Mouse (Mus musculus) kidney, adult 2 months (tissue): Measurements from ENCODE around the gene Chdh.

Source experiments
- CTCF ChIP-seq: fragments of 200-500 bp; conservative IDR thresholded peaks from 2 replicates; pipeline ENCODE4 v1.5.1; 2011; ENCODE audit warnings: low read depth, mild to moderate bottlenecking, control low read depth, low read length, moderate library complexity, mixed read lengths; ENCODE audit not compliant: insufficient read depth, insufficient read length
- POLR2A ChIP-seq: fragments of 200-500 bp; IDR thresholded peaks from one replicate; pipeline ENCODE4 v1.6.1; 2011; ENCODE audit warnings: low read depth, low read length, control low read depth

GRCm38 (mm10) chr14:29987276-29987675, 21.5 kb upstream of the Chdh start:
- TF ChIP-seq POLR2A (no peak), CTCF (no peak)
